Mouse (Mus musculus): ENCODE data around the gene Mad2l1bp.

Mad2l1bp gene

DNA sequence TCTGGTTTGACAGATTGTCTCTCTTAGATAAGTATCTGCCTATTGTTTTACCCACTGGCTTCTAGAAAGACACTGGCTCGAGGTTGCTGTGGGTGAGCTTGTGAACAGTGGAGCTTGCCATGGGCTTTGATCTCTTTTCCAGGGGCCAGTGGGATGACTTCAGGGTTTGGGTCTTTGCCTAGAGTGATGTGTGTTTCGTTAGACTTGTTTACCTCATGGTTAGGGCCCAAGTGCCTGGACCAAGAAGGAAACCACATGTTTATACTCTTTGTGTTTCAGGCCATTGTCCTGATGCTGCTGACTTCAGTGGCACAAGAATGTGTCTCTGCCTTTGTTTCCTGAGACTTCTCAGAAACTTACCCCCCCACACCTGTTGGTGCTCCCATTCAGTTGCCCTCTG is 37.9 kb downstream of the Mad2l1bp start:
- in situ Hi-C loops (cut with MboI; ENCODE audit: low sequenced_read_pairs) = no loop called here

DNA sequence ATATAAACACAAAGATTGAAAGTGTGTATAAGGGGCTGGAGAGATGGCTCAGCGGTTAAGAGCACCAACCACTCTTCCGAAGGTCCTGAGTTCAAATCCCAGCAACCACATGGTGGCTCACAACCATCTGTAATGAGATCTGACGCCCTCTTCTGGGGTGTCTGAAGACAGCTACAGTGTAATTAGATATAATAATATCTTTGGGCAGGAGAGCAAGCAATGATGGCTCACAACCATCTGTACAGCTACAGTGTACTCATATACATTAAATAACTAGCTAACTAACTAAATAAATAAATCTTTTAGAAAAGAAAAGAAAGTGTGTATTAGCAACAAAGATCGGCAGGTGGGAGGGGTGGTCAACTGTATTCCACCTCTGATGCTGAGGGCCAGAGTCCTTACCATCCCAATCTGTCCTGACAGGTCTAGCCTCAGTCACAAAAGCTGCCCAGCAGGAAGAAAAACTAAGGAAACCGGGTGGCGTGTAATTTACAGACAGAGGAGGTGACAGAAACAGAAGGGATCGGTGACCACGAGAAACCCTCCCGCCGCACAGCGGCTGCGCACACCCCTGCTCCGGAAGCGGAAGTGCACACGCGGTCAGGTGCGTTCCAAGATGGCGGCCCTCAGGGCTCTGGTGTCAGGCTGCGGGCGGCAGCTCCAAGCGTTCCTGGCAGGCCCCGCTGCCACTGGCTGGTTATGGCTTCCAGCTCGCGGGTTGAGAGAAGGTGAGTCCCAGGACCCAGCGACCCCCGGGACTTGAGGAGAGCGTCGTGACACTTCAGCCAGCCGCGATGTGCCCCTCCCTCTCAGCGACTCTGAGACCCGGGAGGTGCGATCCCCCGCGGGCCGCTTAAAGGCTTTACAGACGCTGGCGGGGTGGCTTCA is 42.7 kb downstream of the Mad2l1bp start, which contains the start of gene Mrps18a:
TSS of gene Mrps18a (plus strand) at position 585 of the 888 bp plus-strand sequence.
- in situ Hi-C loops (cut with MboI; ENCODE audit: low sequenced_read_pairs) = no loop called here

DNA sequence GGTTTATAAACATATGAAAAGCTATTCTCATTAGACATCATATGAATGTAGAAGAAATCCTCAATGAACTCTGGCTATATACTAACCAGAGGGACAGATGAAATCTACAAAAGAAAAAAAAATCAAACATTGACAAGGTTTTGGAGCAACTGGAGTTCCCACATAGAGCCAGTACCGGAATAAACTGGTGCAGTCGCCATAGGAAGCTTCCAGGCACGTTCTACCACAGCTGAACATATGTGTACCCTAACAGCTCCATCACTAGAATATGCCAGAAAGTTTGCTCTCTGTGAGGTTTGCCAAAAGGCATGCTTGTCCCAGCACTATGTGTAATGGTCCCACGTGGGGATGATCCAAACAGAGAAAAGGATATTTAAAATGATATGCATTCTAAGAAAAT is 45.1 kb downstream of the Mad2l1bp start:
- in situ Hi-C loops (cut with MboI; ENCODE audit: low sequenced_read_pairs) = no loop called here

DNA sequence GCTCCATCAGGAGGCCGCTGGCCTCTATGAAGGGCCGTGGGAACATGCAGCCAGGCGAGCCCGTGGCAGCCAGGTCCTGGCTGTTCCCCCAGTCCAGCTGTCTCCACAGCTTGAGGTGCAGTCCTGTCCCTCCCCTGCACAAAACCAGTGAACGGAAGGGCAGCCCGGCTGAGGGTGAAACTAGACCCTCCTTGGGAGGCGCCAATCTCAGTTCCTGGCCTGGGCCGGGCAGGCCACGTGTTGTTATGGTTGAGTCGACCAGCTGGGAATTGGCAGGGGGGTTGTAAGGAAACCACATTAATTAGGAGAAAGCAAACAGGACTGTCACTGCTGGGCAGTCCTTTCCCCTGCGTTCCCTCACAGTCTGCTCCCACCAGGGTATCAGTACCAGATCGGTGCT is 48.9 kb downstream of the Mad2l1bp start:
- in situ Hi-C loops (cut with MboI; ENCODE audit: low sequenced_read_pairs) = no loop called here

DNA sequence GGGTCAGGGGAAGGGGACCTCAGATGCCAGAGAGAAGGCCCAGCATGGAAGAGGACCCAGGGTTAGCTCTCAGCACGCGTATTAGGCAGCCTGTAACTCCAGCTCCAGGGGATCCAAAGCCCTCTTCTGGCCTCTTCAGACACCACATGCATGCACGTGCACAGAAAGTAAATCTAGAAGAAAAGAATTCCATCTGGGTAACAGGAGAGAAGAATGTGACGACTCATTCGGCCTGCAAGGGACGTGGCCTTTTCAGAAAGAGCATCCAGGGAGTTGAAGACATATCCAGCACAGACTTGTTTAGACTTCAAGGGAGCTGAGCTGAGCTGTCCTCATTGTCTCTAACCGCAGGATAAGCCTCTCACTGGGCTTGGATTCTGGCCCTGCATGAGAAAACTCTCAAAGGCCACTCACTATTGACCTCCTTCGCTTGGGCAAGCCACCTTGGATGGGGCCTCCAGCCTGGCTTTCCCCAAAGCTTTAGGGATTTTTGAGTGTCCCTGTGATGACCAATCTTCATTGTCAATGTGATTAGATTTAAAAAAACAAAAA is 50.7 kb downstream of the Mad2l1bp start:
- in situ Hi-C loops (cut with MboI; ENCODE audit: low sequenced_read_pairs) = no loop called here

- in situ Hi-C loops (cut with MboI; ENCODE audit: low sequenced_read_pairs) = no loop called here
These were observed 51.4 kb downstream of the Mad2l1bp start for GRCm38 (mm10) chr17:46101906-46102305.

GRCm38 (mm10) chr17:46098525-46098924 is 54.8 kb downstream of the Mad2l1bp start:
- in situ Hi-C loops (cut with MboI; ENCODE audit: low sequenced_read_pairs) = no loop called here

All from CH12F3 (cell line).